Mouse (Mus musculus): ENCODE results near the gene C1rl.
"Not testable (repeated sequence)": the region's sequence is repeated elsewhere in the genome, so short reads cannot be mapped to it uniquely, and the experiment has no call there.

C1rl gene

DNA sequence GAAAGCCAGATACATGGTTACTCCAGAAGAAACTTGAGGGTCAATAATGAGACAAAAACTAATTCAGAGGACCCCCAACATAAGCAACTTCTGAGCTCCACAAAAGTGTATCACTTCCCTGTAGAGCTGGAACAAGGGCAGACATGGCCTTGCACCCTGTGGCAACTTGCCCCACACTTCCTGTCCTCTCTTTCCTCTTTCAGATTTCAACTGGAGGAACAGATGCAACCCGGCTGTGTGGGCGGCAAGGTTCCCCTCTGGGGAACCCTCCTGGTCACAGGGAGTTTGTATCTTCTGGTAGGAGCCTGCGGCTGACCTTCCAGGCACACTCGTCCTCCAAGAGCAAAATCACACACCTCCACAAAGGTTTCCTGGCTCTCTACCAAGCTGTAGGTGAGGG is 12.1 kb downstream of the C1rl start:
- DNase-seq (ENCODE audit: low spot score): no peak

DNA sequence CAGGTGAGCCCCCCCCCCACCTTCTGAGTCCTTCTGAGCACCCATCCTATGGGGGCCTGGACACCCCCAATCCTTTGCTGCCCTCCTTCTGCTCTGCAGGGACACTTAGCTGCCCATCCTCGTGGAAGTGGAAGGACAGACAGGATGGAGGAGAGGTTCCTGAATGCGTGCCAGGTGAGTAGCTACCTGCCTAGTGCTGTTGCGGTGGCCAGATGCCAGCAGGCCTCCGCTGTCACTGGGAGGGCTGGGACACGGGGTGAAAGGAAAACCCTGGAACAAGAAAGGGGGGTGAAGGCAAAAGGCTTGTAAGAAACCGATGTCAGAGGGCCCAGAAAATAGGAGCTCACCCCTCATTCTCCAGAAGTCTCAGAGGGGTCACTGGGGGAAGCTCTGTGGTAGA is 14.1 kb downstream of the C1rl start:
- no peak for DNase-seq (ENCODE audit: low spot score)

- DNase-seq (ENCODE audit: low spot score): no peak
These were observed 15.4 kb downstream of the C1rl start for GRCm38 (mm10) chr6:124508292-124508691.

DNA sequence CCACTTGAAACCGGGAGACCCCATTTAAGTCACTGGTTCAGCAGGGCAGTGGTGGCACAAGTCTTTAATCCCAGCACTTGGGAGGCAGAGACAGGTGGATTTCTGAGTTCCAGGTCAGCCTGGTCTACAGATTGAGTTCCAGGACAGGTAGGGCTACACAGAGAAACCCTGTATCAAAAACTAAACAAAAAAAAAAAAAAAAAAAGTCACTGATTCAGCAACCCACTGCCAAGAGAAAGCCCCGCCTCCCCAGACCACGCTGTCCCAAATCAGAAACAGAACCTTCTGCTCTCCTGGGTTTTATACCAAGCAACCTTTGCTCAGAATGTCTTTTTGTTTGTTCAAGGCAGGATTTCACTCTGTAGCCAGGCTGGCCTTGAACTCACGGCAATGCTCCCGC is 16.3 kb downstream of the C1rl start:
- not testable (repeated sequence) for DNase-seq (ENCODE audit: low spot score)

DNA sequence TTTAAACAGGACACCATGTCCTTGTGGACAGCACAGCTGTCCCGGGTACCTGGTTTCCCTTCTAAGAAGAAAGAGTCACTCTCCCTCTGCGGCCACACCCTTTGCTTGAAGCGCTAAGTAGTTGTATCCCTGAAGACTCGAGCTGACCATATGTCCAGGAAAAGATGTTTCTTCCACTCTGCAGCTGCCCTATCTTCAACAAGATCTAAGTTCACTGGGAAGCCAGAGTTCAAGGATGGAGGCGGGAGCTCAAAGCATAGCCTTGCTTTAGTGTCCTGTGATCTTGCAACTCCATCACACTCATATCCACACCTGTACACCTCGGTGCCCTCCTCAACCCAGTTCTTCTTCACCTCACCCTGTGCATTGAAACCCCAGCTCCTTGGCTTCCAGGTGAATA is 19.0 kb downstream of the C1rl start:
- DNase-seq (ENCODE audit: low spot score): no peak

DNA sequence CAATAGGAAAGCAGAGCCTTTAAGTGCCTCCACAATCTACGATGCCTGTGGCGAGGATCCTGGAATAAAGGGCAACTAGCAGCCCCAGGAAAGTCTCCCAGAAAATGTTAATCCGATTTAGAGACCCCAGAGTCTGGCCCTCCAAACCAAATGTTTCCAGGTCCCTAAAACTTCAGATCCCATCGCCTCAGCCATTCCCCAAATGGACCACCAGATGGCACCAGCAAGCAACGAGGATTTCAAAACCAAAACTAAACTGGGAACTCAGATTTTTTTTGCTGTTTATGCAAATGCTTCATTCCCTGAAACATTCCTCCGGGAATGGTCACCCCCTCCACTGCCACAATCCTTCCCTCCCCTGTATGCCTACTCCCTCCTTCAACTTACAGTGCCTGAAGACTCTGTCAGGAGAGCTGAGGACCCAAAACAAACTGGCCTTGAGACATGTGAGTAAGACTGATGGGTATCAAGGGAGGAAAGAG is 19.5 kb downstream of the C1rl start, which contains the start of gene C1ra:
Gene C1ra, plus strand, starts transcription at position 51 of the 482 bp plus-strand sequence.
- DNase-seq (ENCODE audit: low spot score): peak; percentile 9

- DNase-seq (ENCODE audit: low spot score): not testable (repeated sequence)
These were observed 24.8 kb downstream of the C1rl start for GRCm38 (mm10) chr6:124517733-124518132.

DNA sequence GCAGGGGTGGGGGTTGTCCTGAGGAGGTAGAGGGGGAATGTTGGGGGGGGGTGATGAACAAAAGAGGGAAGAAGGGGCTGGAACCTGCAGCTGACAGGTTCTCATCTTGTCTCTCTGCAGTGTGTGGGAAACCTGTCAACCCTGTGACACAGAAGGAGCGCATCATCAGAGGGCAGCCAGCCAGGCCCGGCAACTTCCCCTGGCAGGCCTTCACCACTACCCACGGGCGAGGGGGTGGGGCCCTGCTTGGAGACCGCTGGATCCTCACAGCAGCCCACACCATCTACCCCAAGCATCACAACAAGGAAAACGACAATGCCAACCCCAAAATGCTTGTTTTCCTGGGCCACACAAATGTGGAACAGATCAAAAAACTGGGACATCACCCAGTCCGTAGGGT is 29.2 kb downstream of the C1rl start:
- DNase-seq (ENCODE audit: low spot score): not testable (repeated sequence)

GRCm38 (mm10) chr6:124527881-124528280 is 35.0 kb downstream of the C1rl start:
- no peak for DNase-seq (ENCODE audit: low spot score)

GRCm38 (mm10) chr6:124531077-124531476 is 38.2 kb downstream of the C1rl start:
- no peak for DNase-seq (ENCODE audit: low spot score)

DNA sequence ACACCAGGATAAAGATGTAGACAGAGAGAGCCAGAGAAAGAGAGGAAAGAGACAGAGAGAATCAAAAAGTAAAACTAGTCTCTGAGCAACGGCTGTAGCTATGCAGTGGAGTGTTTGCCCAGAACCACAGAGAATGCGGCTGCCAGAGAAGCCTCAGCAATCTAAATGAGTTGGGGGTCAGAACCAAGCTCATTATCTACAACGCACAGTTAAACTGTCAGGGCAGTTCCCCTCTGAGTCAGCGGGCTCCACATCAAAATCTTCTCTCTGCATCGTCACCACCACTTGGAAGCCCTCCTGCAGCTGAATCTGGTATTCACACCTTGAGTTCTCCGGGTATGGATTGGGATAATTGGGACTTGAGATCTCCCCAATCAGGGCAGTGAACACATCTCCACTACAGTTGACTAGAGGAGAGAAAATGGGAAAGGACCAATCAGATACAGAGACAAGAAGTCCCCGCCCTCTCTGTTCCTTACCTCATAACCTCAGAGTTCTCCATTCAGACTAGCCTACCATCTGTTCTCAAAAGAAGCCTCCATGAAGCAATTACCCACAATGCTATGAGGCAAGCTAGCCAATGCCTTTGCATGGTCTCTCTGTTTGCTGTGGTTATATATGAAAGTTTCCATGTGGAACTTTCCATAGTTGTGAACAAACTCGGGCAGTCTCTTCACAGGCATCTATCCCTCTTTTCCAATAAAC is 43.4 kb downstream of the C1rl start:
- DNase-seq (ENCODE audit: low spot score): not testable (repeated sequence)

DNA sequence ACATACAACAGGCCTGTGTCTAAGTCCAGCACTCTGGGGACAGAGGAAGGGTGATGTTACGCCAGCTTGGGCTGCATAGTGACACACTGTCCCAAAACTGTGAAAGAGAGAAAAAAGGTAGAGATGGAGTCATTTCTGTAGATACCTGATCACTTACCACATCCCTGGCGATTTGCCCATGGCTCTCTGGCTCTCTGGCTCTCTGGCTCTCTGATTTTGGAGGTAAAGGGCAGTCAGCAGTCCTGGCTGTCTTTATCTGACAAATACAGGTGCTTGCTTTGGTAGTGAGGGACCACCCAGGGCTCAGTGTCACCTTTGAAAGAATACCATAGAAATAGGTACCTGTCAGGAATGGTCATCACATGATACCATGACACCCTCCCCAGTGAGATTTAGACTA is 48.3 kb downstream of the C1rl start:
- not testable (repeated sequence) for DNase-seq (ENCODE audit: low spot score)

DNA sequence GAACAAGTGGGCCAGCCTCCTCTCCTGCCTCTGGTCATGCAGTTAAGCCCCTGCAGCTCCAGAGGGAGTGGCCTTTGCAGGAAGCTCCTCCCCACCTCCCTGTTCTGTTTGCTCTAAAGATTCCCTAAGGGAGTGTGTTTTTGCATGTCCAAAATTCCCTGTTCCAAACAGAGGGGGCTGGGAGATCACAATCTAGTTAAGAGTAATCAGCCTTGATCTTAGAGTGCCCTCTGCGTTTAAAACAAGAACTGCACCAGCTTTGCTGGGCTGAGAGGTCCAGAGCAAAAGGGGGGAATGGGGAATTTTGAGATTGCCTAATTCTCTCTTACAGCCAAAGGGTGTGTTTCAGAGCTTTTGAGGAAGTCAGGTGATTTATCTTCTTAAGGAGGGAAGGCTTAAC is 49.4 kb downstream of the C1rl start, which contains the start of gene C1s1:
Gene C1s1, minus strand, starts transcription at position 76 of the 400 bp plus-strand sequence.
- DNase-seq (ENCODE audit: low spot score): not testable (repeated sequence)

- no peak for DNase-seq (ENCODE audit: low spot score)
These were observed 51.6 kb downstream of the C1rl start for GRCm38 (mm10) chr6:124544466-124544865.

GRCm38 (mm10) chr6:124545425-124545824 is 52.5 kb downstream of the C1rl start:
- DNase-seq (ENCODE audit: low spot score): no peak

- not testable (repeated sequence) for DNase-seq (ENCODE audit: low spot score)
These were observed 55.1 kb downstream of the C1rl start for GRCm38 (mm10) chr6:124547979-124548378.

DNA sequence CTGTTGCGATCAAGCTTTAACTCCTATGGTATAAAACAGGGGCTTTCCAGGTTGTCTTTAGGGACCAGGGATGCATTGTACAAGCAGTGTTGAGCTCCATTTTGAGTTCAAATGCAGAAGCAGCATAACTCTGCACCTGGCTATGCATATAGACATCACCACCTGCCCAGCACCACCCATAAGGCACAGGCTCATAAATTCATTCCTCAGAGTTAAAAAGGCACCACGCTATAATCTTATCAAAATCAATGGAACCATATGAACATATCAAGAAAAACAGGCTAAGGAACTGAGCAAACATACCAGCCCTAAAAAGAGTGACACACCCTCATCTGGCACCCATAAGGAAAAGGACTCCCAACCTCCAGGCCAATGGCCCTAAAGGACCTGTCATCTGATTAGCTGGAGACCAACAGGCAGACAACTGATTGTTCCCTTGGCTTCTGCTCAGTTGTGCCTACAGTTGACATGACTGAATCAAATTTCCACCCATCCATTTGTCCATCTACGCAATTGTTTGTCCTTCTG is 56.2 kb downstream of the C1rl start:
- DNase-seq (ENCODE audit: low spot score): no peak

DNA sequence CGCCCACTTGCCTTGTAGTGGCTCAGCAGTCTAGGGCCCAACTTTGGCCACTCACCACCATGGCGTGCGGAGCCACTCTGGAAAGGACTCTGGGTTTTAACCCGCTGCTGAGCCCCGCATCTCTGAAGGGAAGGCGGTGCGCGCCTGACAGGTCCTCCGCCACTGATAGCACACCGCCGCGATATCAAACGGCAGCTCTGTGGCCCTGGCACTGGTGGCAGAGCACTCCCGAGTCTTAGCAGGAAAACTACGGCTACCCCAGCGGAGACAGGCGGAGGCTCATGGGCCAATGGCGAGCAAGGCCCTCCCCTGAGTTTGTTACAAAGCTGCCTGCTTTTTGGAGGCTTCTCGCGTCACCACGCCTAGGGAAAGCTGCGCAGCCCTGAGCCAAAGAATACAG is 59.9 kb downstream of the C1rl start:
- DNase-seq (ENCODE audit: low spot score): no peak

- not testable (repeated sequence) for DNase-seq (ENCODE audit: low spot score)
These were observed 63.0 kb downstream of the C1rl start for GRCm38 (mm10) chr6:124555956-124556355.

Measured in spleen, adult 12 weeks (tissue).